Mouse (Mus musculus) lung, postnatal 0 days (tissue): Measurements from ENCODE around the gene Negr1. TPM values are rescaled to one million over a fixed set of nuclear protein-coding genes. Genes with fewer than 3 reads are reported as not detected.

Experiments
- ATAC-seq: fragments of 200-750 bp; cut with Nextera tagmentation; 2 replicates; pipeline ENCODE4 v1.8.0; 2017; ENCODE audit warnings: moderate library complexity
- DNase-seq: peaks from one replicate; pipeline ENCODE4 v3.0.0-alpha.2; 2016; ENCODE audit warnings: low spot score
- H3K27ac ChIP-seq: fragments of 300-500 bp; sonication (generic); 2 replicates; pipeline ENCODE4 v1.5.1; 2014; ENCODE audit warnings: antibody characterized with exemption, mild to moderate bottlenecking, low read length, mixed read lengths
- H3K27me3 ChIP-seq: fragments of 300-500 bp; sonication (generic); replicated peaks from 2 replicates; pipeline ENCODE4 v1.6.1; 2014; ENCODE audit warnings: low read length, mixed read lengths; ENCODE audit not compliant: insufficient read depth
- H3K36me3 ChIP-seq: fragments of 300-500 bp; sonication (generic); 2 replicates; pipeline ENCODE4 v1.6.1; 2014; ENCODE audit warnings: low read length, mixed read lengths; ENCODE audit not compliant: insufficient read depth
- H3K4me1 ChIP-seq: fragments of 300-500 bp; sonication (generic); 2 replicates; pipeline ENCODE4 v1.6.1; 2014; ENCODE audit warnings: antibody characterized with exemption, low read depth, low read length, mixed read lengths; ENCODE audit not compliant: insufficient read depth
- H3K4me2 ChIP-seq: fragments of 300-500 bp; sonication (generic); replicated peaks from 2 replicates; pipeline ENCODE4 v1.6.1; 2014; ENCODE audit warnings: low read depth, mild to moderate bottlenecking, low read length, moderate library complexity, mixed read lengths
- H3K4me3 ChIP-seq: fragments of 300-500 bp; sonication (generic); 2 replicates; pipeline ENCODE4 v1.5.1; 2014; ENCODE audit warnings: low read depth, low read length
- H3K9ac ChIP-seq: fragments of 300-500 bp; sonication (generic); replicated peaks from 2 replicates; pipeline ENCODE4 v1.6.1; 2014; ENCODE audit warnings: low read depth, mild to moderate bottlenecking
- H3K9me3 ChIP-seq: fragments of 300-500 bp; sonication (generic); 2 replicates; pipeline ENCODE4 v1.6.1; 2016; ENCODE audit warnings: low read length, mixed read lengths
- CTCF ChIP-seq: IDR thresholded peaks from 2 replicates; pipeline ENCODE4 v1.5.1; 2016; ENCODE audit warnings: antibody characterized with exemption, mild to moderate bottlenecking
- EP300 ChIP-seq: IDR thresholded peaks from 2 replicates; pipeline ENCODE4 v1.6.1; 2016; ENCODE audit warnings: antibody characterized with exemption, mild to moderate bottlenecking, control low read depth
- WGBS: fragments of 180-500 bp; shearing (Covaris S2); extraction: QIAGEN DNeasy Blood & Tissue Kit; methylation state at CpG from one replicate; pipeline ENCODE4 v1.1.7; 2014; 5-methylcytosine and 5-hydroxymethylcytosine counted together
- polyA plus RNA-seq: library from polyadenylated mRNA; unstranded; fragments of >200 nt; fragmentation: Nextera tagmentation; extraction: Ambion mirVana; gene quantifications from 2 replicates; pipeline ENCODE4 v1.2.1, GENCODE M21; 2015

The Negr1 gene
- polyA plus RNA-seq, 1 experiment from 2014 or later = 1.3 TPM

- no peak for DNase-seq
- Histone ChIP-seq H3K9me3 (no peaks in the 10 kb centered on the region), H3K36me3 (no peaks in the 10 kb centered on the region), H3K27me3 (no peaks in the 10 kb centered on the region), H3K4me3 (no peak overlapping the region), H3K9ac (no peak overlapping the region), H3K4me1 (no peaks in the 10 kb centered on the region), H3K27ac (no peak overlapping the region), H3K4me2 (no peak overlapping the region)
- no peak for TF ChIP-seq CTCF
- TF ChIP-seq EP300 = no peak
- no peak for ATAC-seq
Measured at GRCm38 (mm10) chr3:157281259-157281658, 719.7 kb downstream of the Negr1 start.

GRCm38 (mm10) chr3:157291286-157291685, 729.7 kb downstream of the Negr1 start:
- ATAC-seq = no peak
- 76% methylated on average over 1 of the region's 1 CpGs for WGBS

GRCm38 (mm10) chr3:157297216-157297615, 735.6 kb downstream of the Negr1 start:
- H3K4me2 ChIP-seq = no peak overlapping the region
- H3K9me3 ChIP-seq = no peaks in the 10 kb centered on the region
- H3K27me3 ChIP-seq = no peaks in the 10 kb centered on the region
- no peak for TF ChIP-seq EP300
- TF ChIP-seq CTCF = no peak
- DNase-seq (no peak), ATAC-seq (no peak)
- H3K36me3 ChIP-seq = no peaks in the 10 kb centered on the region
- WGBS = 69% methylated on average over 4 of the region's 4 CpGs
- H3K4me1 ChIP-seq = no peaks in the 10 kb centered on the region
- H3K27ac ChIP-seq = no peak overlapping the region
- H3K4me3 ChIP-seq = no peak overlapping the region
- no peak overlapping the region for H3K9ac ChIP-seq

More at GRCm38 (mm10) chr3:157291286-157291685, 729.7 kb downstream of the Negr1 start:
- Histone ChIP-seq H3K27ac (no peak overlapping the region), H3K4me2 (no peak overlapping the region), H3K9ac (no peak overlapping the region), H3K27me3 (no peaks in the 10 kb centered on the region), H3K9me3 (no peaks in the 10 kb centered on the region), H3K4me1 (no peaks in the 10 kb centered on the region), H3K4me3 (no peak overlapping the region), H3K36me3 (no peaks in the 10 kb centered on the region)
- no peak for DNase-seq
- TF ChIP-seq CTCF = no peak
- no peak for TF ChIP-seq EP300

- H3K27me3 ChIP-seq = no peaks in the 10 kb centered on the region
- WGBS = 74% methylated on average over 4 of the region's 4 CpGs
- no peaks in the 10 kb centered on the region for H3K36me3 ChIP-seq
- no peak for TF ChIP-seq CTCF
- no peak for TF ChIP-seq EP300
- no peak overlapping the region for H3K4me2 ChIP-seq
- no peak overlapping the region for H3K27ac ChIP-seq
- no peaks in the 10 kb centered on the region for H3K9me3 ChIP-seq
- no peak overlapping the region for H3K9ac ChIP-seq
- no peak overlapping the region for H3K4me3 ChIP-seq
- ATAC-seq = no peak
- DNase-seq = no peak
- H3K4me1 ChIP-seq = no peaks in the 10 kb centered on the region
Measured at GRCm38 (mm10) chr3:157303430-157304116, 742.0 kb downstream of the Negr1 start.

GRCm38 (mm10) chr3:157321081-157321573, 759.5 kb downstream of the Negr1 start:
- no peaks in the 10 kb centered on the region for H3K9me3 ChIP-seq

GRCm38 (mm10) chr3:157321834-157322233, 760.2 kb downstream of the Negr1 start:
- Histone ChIP-seq H3K36me3 (no peaks in the 10 kb centered on the region), H3K9ac (no peak overlapping the region), H3K27me3 (no peaks in the 10 kb centered on the region), H3K27ac (no peak overlapping the region), H3K4me1 (no peaks in the 10 kb centered on the region), H3K4me3 (no peak overlapping the region), H3K4me2 (no peak overlapping the region), H3K9me3 (no peaks in the 10 kb centered on the region)
- no peak for DNase-seq
- no peak for ATAC-seq
- WGBS = 19% methylated on average over 1 of the region's 1 CpGs
- TF ChIP-seq EP300 = no peak
- TF ChIP-seq CTCF = no peak

More at GRCm38 (mm10) chr3:157321081-157321573, 759.5 kb downstream of the Negr1 start:
- ATAC-seq (no peak), DNase-seq (no peak)
- no peak overlapping the region for H3K27ac ChIP-seq
- no peak overlapping the region for H3K4me2 ChIP-seq
- H3K4me3 ChIP-seq = no peak overlapping the region
- no peak for TF ChIP-seq CTCF
- TF ChIP-seq EP300 = no peak
- H3K4me1 ChIP-seq = no peaks in the 10 kb centered on the region
- no peaks in the 10 kb centered on the region for H3K36me3 ChIP-seq
- H3K27me3 ChIP-seq = no peaks in the 10 kb centered on the region
- WGBS = 41% methylated on average over 1 of the region's 1 CpGs
- no peak overlapping the region for H3K9ac ChIP-seq
